Mouse (Mus musculus): ENCODE results near the gene Vmn1r160.
"Not testable (repeated sequence)": the region's sequence is repeated elsewhere in the genome, so short reads cannot be mapped to it uniquely, and the experiment has no call there.

The Vmn1r160 gene

DNA sequence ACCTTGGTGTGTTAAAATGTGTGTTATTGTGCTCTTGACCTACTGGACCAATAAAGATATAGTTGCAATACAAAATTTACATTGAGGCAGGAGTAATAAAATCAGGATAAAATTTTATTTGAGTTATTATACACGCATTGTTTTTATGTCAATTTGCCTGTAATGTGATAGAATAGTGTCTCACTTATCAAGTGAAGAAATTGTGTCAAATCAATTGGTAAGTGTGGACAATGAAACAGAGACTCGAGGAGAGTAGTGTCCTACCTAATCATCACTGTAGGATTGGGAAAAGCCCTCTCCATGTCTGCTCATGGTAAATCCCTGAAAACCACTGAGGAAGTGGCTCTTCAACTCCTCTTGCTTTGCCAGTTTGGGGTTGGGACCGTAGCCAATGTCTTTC, at the start of gene Vmn1r160:
Gene Vmn1r160 (plus strand): TSS at position 301 of the 400 bp plus-strand sequence.
- not testable (repeated sequence) for DNase-seq

DNA sequence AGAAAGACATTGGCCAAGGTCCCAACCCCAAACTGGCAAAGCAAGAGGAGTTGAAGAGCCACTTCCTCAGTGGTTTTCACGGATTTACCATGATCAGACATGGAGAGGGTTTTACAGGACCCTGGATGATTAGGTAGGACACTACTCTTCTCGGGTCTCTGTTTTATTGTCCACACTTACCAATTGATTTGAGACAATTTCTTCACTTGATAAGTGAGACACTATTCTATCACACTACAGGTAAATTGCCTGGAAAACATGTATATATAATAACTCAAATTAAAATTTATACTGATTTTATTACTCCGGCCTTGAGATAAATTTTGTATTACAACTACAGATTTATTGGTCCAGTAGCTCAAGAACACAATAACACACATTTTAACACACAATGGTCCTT, 27.5 kb upstream of the Vmn1r160 start, which contains the start of gene Vmn1r159:
Gene Vmn1r159 (minus strand): TSS at position 101 of the 400 bp plus-strand sequence.
- not testable (repeated sequence) for DNase-seq
